Mouse (Mus musculus) brain, adult 2 months (tissue): ENCODE measurements at regions not wholly inside any gene's neighbourhood (a gene's known extent, or its start where the extent isn't known, plus 50 kb on each side); places are given as distances from the start of the nearest gene placed in this dataset.

Source experiments
- DNase-seq: peaks from one replicate; pipeline ENCODE4 v3.0.0; 2011; ENCODE audit warnings: low read depth, low spot score

- DNase-seq, result peak; percentile 9
These were observed 250.0 kb downstream of the Prr32 start for GRCm38 (mm10) chrX:45340661-45341060.
